Mouse (Mus musculus) urinary bladder, postnatal 25 days (tissue): ENCODE measurements around the gene Syn3.
"Not testable (repeated sequence)": the region's sequence is repeated elsewhere in the genome, so short reads cannot be mapped to it uniquely, and the experiment has no call there.

Experiments used
- DNase-seq: peaks from one replicate; pipeline ENCODE4 v3.0.0; 2022; ENCODE audit warnings: low spot score

The Syn3 gene

GRCm38 (mm10) chr10:86498673-86499391, at the start of gene Syn3:
Gene Syn3, minus strand, starts transcription at chr10:86498896.
- DNase-seq, result peak; percentile 79

DNA sequence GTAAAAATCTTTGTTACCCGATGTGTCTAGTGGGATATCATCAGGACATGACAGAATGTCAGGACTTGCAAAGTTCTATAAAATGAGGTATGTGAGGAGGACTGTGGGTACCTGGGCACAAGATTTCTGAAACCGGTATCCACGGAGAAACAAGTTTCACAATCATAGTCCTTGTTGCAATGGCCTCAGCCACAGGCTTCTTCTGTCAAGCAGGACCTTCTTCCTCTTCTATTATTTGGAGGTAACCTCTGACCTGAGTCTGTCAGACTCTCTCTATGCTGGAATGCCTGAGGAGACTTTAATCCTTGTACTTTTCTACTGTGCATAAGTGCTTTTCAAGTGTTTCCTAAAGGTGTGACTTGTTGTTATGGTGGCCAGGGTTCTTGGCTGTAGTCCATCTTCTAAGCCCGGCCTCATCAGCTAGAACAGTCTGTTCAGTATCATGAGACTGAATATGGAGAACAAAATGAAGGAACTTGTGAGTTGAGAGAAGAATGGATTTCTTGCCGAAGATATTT, 27.7 kb upstream of the Syn3 start:
- not testable (repeated sequence) for DNase-seq

- DNase-seq, result no peak
Observed at GRCm38 (mm10) chr10:86513801-86514200, 15.1 kb upstream of the Syn3 start.

- no peak for DNase-seq
Observed at GRCm38 (mm10) chr10:86510941-86511340, 12.2 kb upstream of the Syn3 start.

- DNase-seq, result no peak
Observed at GRCm38 (mm10) chr10:86502063-86502462, 3.4 kb upstream of the Syn3 start.

- peak; percentile 11 for DNase-seq
Observed at GRCm38 (mm10) chr10:86498051-86498672, 534 bp downstream of the Syn3 start.

DNA sequence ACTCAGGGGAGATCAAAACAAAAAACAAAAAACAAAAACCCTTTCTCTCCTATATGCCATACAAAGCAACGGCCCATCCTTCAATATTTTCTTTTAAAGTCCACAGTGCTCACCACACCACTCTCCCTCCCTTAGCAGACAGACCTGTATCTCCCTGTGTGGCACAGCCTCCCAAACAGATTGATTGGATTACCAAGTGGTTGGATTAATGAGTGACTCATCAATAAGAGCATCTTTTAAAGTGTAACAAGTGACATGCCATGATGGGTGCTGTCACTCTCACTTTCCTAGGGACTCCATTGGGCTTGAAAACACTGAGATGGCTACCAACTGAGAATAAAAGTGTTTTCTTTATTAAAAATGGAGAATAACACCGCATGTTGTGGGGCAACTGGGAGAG, 2.8 kb downstream of the Syn3 start:
- DNase-seq, result no peak

DNA sequence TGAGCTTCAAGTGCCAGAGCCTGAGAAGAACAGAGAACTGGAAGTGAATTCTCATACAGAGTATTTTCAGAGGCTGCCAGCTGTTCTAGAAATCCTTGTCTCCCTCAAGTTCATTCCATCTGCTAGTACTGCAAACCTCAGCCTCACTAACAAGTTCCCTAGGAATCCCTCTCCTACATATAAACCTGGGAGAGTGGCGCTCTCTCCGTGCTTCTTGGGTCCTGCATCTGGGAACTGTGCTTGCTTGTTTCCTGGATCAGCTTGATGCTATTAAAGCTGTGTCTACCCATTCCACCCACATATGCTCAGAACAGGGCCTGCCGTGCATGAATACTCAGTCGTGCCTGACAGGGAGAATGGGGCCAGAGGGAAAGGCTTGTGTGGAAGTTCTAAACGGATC, 5.6 kb downstream of the Syn3 start:
- no peak for DNase-seq

DNA sequence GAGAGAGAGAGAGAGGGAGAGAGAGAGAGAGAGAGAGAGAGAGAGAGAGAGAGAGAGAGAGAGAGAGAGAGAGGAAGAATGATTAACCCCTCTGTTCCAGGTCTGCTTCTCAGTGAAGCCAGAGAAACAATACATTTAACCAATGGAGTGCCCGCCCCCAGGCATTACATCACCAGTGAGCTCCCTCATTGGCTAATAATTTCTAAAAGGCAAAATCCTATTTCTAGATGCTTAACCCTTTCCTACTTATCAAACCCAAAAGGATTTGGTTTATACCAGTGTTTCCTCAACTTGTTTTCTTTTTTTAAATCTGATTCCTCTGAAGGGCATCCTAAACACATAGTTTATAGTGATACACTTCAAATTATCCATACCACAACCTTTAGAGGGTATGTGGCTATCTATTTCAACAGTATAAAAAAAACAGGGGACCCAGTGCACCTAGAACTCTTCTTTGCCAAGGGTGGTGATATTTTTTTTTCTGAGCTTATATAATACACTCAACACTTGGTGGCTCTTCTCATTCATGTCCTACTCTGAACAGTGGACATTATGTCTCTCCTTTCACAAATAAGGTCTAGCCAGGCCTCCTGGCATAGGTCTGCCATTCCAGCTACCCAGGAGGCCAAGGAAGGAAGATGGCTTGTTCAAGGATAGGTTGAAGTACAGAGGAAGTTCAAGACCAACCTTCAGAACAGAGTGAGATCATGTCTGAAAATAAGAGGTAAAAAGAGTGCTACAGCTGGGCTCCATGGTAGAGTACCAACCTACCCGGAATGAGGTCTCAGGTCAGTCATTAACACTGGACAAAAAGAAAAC, 6.4 kb downstream of the Syn3 start:
- no peak for DNase-seq

GRCm38 (mm10) chr10:86491316-86492088, 7.2 kb downstream of the Syn3 start:
- DNase-seq, result no peak

DNA sequence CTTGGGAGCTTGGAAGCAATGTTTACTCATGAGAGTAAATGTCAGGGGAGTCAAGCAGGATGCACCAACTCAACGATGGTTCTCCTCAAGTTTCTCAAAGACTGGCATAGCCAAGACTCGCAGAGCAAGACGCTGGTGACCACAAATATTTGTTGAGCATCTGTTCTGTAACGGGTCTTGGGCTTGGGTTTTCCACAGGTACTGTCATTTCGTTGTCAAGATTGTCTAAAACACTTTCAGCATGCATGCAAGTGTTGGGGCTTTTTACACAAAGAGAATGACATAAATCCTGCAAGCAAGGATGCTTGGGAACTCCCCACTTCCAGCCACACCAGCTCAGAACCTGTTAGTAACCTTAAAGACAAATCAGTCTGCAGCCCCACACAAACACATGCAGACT, 10.2 kb downstream of the Syn3 start:
- DNase-seq, result no peak

DNA sequence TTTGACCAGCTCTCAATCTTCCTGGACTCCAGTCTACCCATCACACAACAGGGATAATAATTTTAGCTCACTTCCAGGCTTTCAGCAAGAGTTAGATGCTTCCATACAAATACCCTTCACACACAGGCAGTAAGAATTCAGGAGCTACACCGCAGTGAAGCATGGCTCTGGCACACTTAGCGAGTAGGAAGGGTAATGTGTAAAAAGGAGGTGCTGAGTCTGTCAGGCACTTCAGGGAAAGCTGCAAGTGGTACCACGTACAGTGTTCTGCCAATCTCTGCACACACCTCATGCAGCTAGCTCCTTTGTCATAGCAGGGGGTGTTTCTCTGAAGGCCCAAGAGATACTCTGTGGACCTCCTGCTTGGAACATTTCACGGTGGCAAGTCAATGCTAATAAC, 12.7 kb downstream of the Syn3 start:
- DNase-seq, result no peak

DNA sequence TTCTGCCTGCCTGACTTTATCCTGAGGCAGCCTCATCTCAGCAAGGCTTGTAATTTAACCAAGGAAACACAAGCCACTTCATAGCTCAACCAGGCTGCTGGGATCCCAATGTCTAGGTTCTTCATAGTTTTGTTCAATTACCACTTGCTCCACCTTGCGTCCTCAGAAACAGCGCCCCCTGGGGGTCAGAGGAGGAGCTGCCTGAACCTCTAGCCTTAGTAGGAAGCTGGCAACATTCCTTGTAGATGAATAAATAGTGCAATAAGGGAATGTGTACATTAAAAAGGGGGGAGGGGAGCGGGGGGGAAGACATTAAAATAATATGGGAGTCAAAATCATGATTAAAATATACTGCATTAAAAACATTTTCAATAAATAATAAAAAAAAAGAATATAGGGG, 14.7 kb downstream of the Syn3 start:
- peak; percentile 41 for DNase-seq

DNA sequence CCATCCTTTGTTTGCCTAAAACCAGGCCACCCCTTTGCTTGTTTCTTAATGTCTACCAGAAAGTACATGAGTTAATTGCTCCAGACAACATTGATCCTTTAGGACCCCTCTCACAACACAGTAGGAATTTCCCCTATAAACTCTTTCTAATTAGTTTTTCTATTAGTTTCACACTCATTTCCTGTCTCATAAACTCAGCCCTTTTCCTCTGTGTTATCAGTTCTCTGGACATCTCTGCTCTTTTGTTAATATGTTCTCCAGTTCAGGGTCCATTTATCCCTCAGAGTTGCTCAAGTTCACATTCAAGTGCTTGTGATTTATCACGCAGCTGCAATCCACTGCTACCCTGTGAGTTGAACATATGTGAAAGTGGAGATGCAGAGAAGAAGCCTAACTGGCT, 16.2 kb downstream of the Syn3 start:
- DNase-seq, result no peak

DNA sequence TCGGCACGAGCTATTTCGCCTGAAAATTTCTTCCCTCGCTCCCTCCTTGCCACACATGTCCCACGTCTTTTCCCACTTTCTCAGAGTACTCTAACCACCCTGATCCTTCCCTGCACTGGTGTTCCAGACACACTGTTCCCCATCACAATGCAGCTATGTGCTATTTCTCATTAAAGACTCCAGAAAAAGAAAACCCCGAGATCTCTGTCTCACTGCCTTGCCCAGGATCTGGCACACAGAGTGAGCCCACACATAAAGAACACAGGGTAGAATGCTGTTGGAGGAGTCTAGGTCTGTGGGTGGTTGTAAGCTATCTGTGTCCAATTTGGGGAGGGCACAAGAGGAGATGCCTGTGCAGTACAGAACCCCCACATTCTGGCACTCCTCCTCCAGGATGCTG, 18.0 kb downstream of the Syn3 start:
- DNase-seq, result no peak

DNA sequence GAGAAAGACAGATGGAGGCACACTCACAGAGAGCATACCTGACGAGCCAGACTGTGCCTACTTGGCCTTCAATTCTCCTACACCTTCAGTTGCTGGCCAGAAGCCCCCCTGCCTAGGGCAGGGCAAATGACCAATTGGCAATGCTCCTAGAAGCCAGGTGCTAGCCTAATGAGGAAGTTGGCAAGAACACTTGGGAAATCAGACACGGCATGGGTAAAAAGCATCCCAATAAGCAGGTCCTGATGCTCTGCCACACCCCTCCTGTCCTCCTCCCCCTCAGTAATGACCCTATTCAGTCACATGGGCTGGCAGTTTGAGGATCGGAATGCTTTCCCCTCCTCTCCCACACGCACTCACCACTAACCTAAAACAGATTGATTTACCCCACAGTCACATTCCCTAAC, 19.0 kb downstream of the Syn3 start:
- DNase-seq, result no peak

DNA sequence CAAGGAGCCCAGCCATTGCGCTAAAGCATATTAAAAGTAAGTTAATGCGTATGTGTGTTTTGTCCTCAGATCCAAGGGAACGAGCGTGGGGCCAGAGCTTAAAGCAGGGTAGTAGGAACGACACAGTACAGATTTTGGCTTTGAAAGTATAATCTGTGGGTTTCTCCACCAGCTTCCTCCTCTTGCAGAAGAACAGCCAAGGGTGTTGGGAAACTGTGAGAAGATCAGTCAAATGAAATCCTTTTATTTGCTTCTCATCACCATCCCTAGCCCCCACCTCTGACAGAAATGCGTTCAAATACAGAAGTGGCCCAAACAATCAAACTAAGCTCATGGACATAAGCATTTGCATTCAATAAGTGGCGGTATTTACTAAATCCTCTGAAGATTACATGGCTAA, 22.0 kb downstream of the Syn3 start:
- DNase-seq, result no peak

DNA sequence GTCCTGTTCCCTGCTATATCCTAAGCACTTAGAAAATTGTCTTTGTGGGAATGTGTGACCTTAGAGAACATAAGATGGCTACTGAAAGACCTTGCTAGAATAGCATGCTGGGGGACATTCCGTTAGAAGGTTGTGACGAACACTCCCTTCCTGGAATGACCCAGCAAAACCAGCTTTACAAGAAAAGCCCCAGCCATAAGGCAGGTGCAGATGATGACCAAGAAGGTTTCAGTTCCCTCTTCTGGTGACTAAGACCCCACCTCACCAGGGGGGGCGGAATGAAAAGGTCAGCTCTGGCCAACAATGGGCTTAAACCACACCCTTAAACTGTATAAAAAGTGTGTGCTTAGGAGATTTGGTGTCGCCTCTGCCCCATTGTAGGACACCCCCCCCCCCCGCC, 23.4 kb downstream of the Syn3 start:
- DNase-seq, result no peak

- no peak for DNase-seq
Observed at GRCm38 (mm10) chr10:86474176-86475154, 24.2 kb downstream of the Syn3 start.

GRCm38 (mm10) chr10:86473637-86474154, 25.0 kb downstream of the Syn3 start:
- peak; percentile 31 for DNase-seq
